Mouse (Mus musculus) CH12.LX (cell line): ENCODE measurements around the gene Rpp25. TPM values are rescaled to one million over a fixed set of nuclear protein-coding genes. Genes with fewer than 3 reads are reported as not detected.

Experiments
- DNase-seq: peaks from one replicate; pipeline ENCODE4 v3.0.0-alpha.2; 2013; ENCODE audit errors: extremely low read depth
- H3K27ac ChIP-seq: 2 replicates; pipeline ENCODE4 v1.5.1; 2012; ENCODE audit warnings: low read depth, mild to moderate bottlenecking, control low read depth, moderate library complexity; ENCODE audit not compliant: insufficient read depth
- H3K27me3 ChIP-seq: replicated peaks from 2 replicates; pipeline ENCODE3; 2012; ENCODE audit warnings: inconsistent platforms
- H3K36me3 ChIP-seq, 2 experiments: replicated peaks in 1 of 2; 2 replicates each; pipeline versions ENCODE3 to v1.6.1; 2012; ENCODE audit warnings: inconsistent platforms in 1 of 2, low read length in 1 of 2, mild to moderate bottlenecking in 1 of 2, mixed read lengths in 1 of 2, moderate library complexity in 1 of 2; ENCODE audit not compliant: control insufficient read depth in 1 of 2, insufficient read depth in 1 of 2
- H3K4me1 ChIP-seq, 2 experiments: 2 replicates each; pipeline ENCODE4 v1.6.1; 2012; ENCODE audit warnings: inconsistent platforms in 1 of 2, moderate library complexity in 1 of 2; ENCODE audit not compliant: insufficient read depth in 2 of 2, control insufficient read depth in 1 of 2
- H3K4me2 ChIP-seq: 2 replicates; pipeline ENCODE4 v1.6.1; 2012; ENCODE audit warnings: low read depth, mild to moderate bottlenecking, control low read depth; ENCODE audit not compliant: poor library complexity, insufficient read depth, severe bottlenecking
- H3K4me3 ChIP-seq, 3 experiments: fragments of 150-350 bp in 1 of 3; sonication (generic) in 1 of 3; replicated peaks in 1 of 3; 2 replicates each; pipeline versions ENCODE3 to v1.5.1; 2011 to 2012; ENCODE audit warnings: low read depth in 2 of 3, low read length in 2 of 3, mild to moderate bottlenecking in 2 of 3, moderate library complexity in 2 of 3, control low read depth in 1 of 3, improper control_type of control experiment in 1 of 3, inconsistent platforms in 1 of 3, mixed read lengths in 1 of 3; ENCODE audit not compliant: poor library complexity in 1 of 3
- H3K79me2 ChIP-seq: replicated peaks from 2 replicates; pipeline ENCODE4 v1.6.1; 2012; ENCODE audit warnings: mild to moderate bottlenecking, moderate library complexity; ENCODE audit not compliant: control insufficient read depth, poor library complexity, insufficient read depth, severe bottlenecking; ENCODE audit errors: extremely low read depth
- H3K9ac ChIP-seq: 2 replicates; pipeline ENCODE4 v1.6.1; 2012; ENCODE audit warnings: low read depth, mild to moderate bottlenecking, control low read depth, moderate library complexity; ENCODE audit not compliant: insufficient read depth
- H3K9me3 ChIP-seq: replicated peaks from 2 replicates; pipeline ENCODE3; 2012; ENCODE audit warnings: low read length, inconsistent platforms, mixed read lengths
- CHD1 ChIP-seq: IDR thresholded peaks from 2 replicates; pipeline ENCODE4 v1.6.1; 2012; ENCODE audit warnings: low read depth, low read length, improper control_type of control experiment, inconsistent platforms
- CTCF ChIP-seq, 2 experiments: IDR thresholded peaks in 1 of 2; conservative IDR thresholded peaks in 1 of 2; 2 replicates each; pipeline ENCODE4 v1.5.1; 2011 to 2012; ENCODE audit warnings: low read depth in 2 of 2, low read length in 2 of 2, improper control_type of control experiment in 1 of 2, inconsistent platforms in 1 of 2, mild to moderate bottlenecking in 1 of 2, moderate library complexity in 1 of 2
- EP300 ChIP-seq: IDR thresholded peaks from 2 replicates; pipeline ENCODE4 v1.6.1; 2011; ENCODE audit warnings: low read length, improper control_type of control experiment
- KAT2A ChIP-seq: IDR thresholded peaks from 2 replicates; pipeline ENCODE4 v1.6.1; 2012; ENCODE audit warnings: low read length, improper control_type of control experiment, inconsistent platforms; ENCODE audit not compliant: insufficient replicate concordance
- MAFK ChIP-seq: IDR thresholded peaks from 2 replicates; pipeline ENCODE4 v1.6.1; 2011; ENCODE audit warnings: low read length, improper control_type of control experiment; ENCODE audit not compliant: insufficient replicate concordance
- MAX ChIP-seq: IDR thresholded peaks from 2 replicates; pipeline ENCODE4 v1.6.1; 2011; ENCODE audit warnings: low read length, improper control_type of control experiment
- MXI1 ChIP-seq: IDR thresholded peaks from 2 replicates; pipeline ENCODE4 v1.6.1; 2011; ENCODE audit warnings: mild to moderate bottlenecking, low read depth, low read length, improper control_type of control experiment
- POLR2A ChIP-seq: IDR thresholded peaks from 2 replicates; pipeline ENCODE4 v1.6.1; 2011; ENCODE audit warnings: low read depth, mild to moderate bottlenecking, improper control_type of control experiment, low read length
- POLR2AphosphoS2 ChIP-seq: IDR thresholded peaks from 2 replicates; pipeline ENCODE4 v1.6.1; 2011; ENCODE audit warnings: low read depth, low read length, improper control_type of control experiment
- TBP ChIP-seq: conservative IDR thresholded peaks from 2 replicates; pipeline ENCODE4 v1.6.1; 2011; ENCODE audit warnings: low read depth, low read length, improper control_type of control experiment
- USF1 ChIP-seq: IDR thresholded peaks from 2 replicates; pipeline ENCODE4 v1.6.1; 2014; ENCODE audit warnings: low read depth, mild to moderate bottlenecking, inconsistent platforms, low read length, improper control_type of control experiment
- USF2 ChIP-seq: conservative IDR thresholded peaks from 2 replicates; pipeline ENCODE4 v1.6.1; 2011; ENCODE audit warnings: low read depth, low read length, improper control_type of control experiment
- ZC3H11A ChIP-seq: IDR thresholded peaks from 2 replicates; pipeline ENCODE4 v1.6.1; 2012; ENCODE audit warnings: low read depth, mild to moderate bottlenecking, inconsistent platforms, low read length, improper control_type of control experiment
- dilution Hi-C: fragments of 300-500 bp; cut with MboI; formaldehyde crosslinking; loops from 2 replicates; pipeline ENCODE4 v1.14.3; 2020; ENCODE audit warnings: low sequenced_read_pairs; ENCODE audit not compliant: extremely low pct_unique_long_range_greater_than_20kb, extremely low pct_ligation_motif_present
- in situ Hi-C: fragments of 300-500 bp; cut with MboI; formaldehyde crosslinking; loops from 3 replicates; pipeline ENCODE4 v1.14.3; 2019; ENCODE audit warnings: low sequenced_read_pairs, low pct_ligation_motif_present, low pct_unique_long_range_greater_than_20kb, mixed read lengths
- polyA plus RNA-seq: library from polyadenylated mRNA; unstranded; fragments of >175 nt; gene quantifications from 2 replicates; pipeline ENCODE4 v1.2.1, GENCODE M21; 2012; ENCODE audit warnings: low read depth; ENCODE audit not compliant: insufficient read length
- total RNA-seq, 2 experiments: library from RNA; depleted of rRNA; stranded (reverse); fragments of 300-350 nt in 1 of 2; fragments of >200 nt in 1 of 2; gene quantifications; 2 replicates each; pipeline ENCODE4 v1.2.3; 2012 to 2014

Gene Rpp25
- total and polyA plus RNA-seq, 3 experiments = 0.21 TPM; not detected in 2

GRCm38 (mm10) chr9:57485774-57486173, 18.1 kb upstream of the Rpp25 start (continued):
- TF ChIP-seq KAT2A (no peak), USF1 (no peak)
- TF ChIP-seq, all 38 proteins: peak for 6

- H3K4me2 ChIP-seq = no peak overlapping the region
- no peak overlapping the region for H3K4me3 ChIP-seq
- dilution Hi-C loops = no loop called here
- in situ Hi-C loops = no loop called here
- H3K27me3 ChIP-seq = no peaks in the 10 kb centered on the region
- no peaks in the 10 kb centered on the region for H3K36me3 ChIP-seq
- TF ChIP-seq CHD1 = no peak
- TF ChIP-seq USF1 = no peak
- TF ChIP-seq CTCF (conservative IDR thresholded peaks at IDR 0.05 in 1 of 2, IDR thresholded peaks at IDR 0.05 in 1 of 2; ENCODE audit: low read depth in 2 of 2, low read length in 2 of 2) = no peak
- TF ChIP-seq ZC3H11A = no peak
- TF ChIP-seq MAFK = no peak
- TF ChIP-seq USF2 = no peak
- TF ChIP-seq POLR2AphosphoS2 = no peak
- TF ChIP-seq EP300 = no peak
- TF ChIP-seq POLR2A = no peak
- TF ChIP-seq TBP = no peak
- H3K79me2 ChIP-seq = no peaks in the 10 kb centered on the region
- DNase-seq = no peak
- no peak overlapping the region for H3K9ac ChIP-seq
- no peaks in the 10 kb centered on the region for H3K4me1 ChIP-seq
- peaks cover 12% of the 10 kb centered on the region for H3K9me3 ChIP-seq
- no peak overlapping the region for H3K27ac ChIP-seq
Observed at GRCm38 (mm10) chr9:57487807-57488206, 16.0 kb upstream of the Rpp25 start.

GRCm38 (mm10) chr9:57493532-57493931, 10.3 kb upstream of the Rpp25 start:
- H3K9ac ChIP-seq = no peak overlapping the region
- dilution Hi-C loops (no loop called here), in situ Hi-C loops (no loop called here)
- H3K4me2 ChIP-seq = no peak overlapping the region
- H3K79me2 ChIP-seq = no peaks in the 10 kb centered on the region
- peaks cover 12% of the 10 kb centered on the region for H3K9me3 ChIP-seq
- H3K27ac ChIP-seq = no peak overlapping the region
- DNase-seq = no peak
- no peaks in the 10 kb centered on the region for H3K4me1 ChIP-seq
- H3K36me3 ChIP-seq = no peaks in the 10 kb centered on the region
- peaks cover 2% of the 10 kb centered on the region for H3K27me3 ChIP-seq
- no peak for TF ChIP-seq CHD1
- TF ChIP-seq MXI1 = no peak
- TF ChIP-seq MAX = no peak
- TF ChIP-seq CTCF (conservative IDR thresholded peaks at IDR 0.05 in 1 of 2, IDR thresholded peaks at IDR 0.05 in 1 of 2; ENCODE audit: low read depth in 2 of 2, low read length in 2 of 2) = no peak
- no peak for TF ChIP-seq USF1
- no peak overlapping the region for H3K4me3 ChIP-seq
